Mouse (Mus musculus) liver, embryonic 11.5 days (tissue): ENCODE measurements around the gene Gm20721. TPM values are rescaled to one million over a fixed set of nuclear protein-coding genes. Genes with fewer than 3 reads are reported as not detected.

Experiments
- ATAC-seq: fragments of 200-750 bp; cut with Nextera tagmentation; replicated peaks from 2 replicates; pipeline ENCODE4 v1.8.0; 2017; ENCODE audit warnings: moderate number of reproducible peaks, mild to moderate bottlenecking, moderate TSS enrichment, moderate library complexity; ENCODE audit not compliant: low FRiP score
- DNase-seq: peaks from one replicate; pipeline ENCODE4 v3.0.0-alpha.2; 2017; ENCODE audit warnings: low spot score
- H3K27ac ChIP-seq: fragments of 300-500 bp; sonication (generic); 2 replicates; pipeline ENCODE4 v1.5.1; 2014; ENCODE audit warnings: mild to moderate bottlenecking, low read depth, low read length, control low read depth
- H3K27me3 ChIP-seq: fragments of 300-500 bp; sonication (generic); replicated peaks from 2 replicates; pipeline ENCODE4 v1.6.1; 2014; ENCODE audit warnings: low read length, mixed read lengths; ENCODE audit not compliant: control insufficient read depth, insufficient read depth
- H3K36me3 ChIP-seq: fragments of 300-500 bp; sonication (generic); 2 replicates; pipeline ENCODE4 v1.6.1; 2014; ENCODE audit warnings: mild to moderate bottlenecking, low read length, moderate library complexity, mixed read lengths; ENCODE audit not compliant: control insufficient read depth, insufficient read depth
- H3K4me1 ChIP-seq: fragments of 300-500 bp; sonication (generic); replicated peaks from 2 replicates; pipeline ENCODE4 v1.6.1; 2014; ENCODE audit warnings: low read length, mixed read lengths; ENCODE audit not compliant: control insufficient read depth, insufficient read depth
- H3K4me2 ChIP-seq: fragments of 300-500 bp; sonication (generic); 2 replicates; pipeline ENCODE4 v1.6.1; 2014; ENCODE audit warnings: mild to moderate bottlenecking, control low read depth, moderate library complexity
- H3K4me3 ChIP-seq: fragments of 300-500 bp; sonication (generic); 2 replicates; pipeline ENCODE4 v1.5.1; 2014; ENCODE audit warnings: low read depth, low read length, control low read depth
- H3K9ac ChIP-seq: fragments of 300-500 bp; sonication (generic); 2 replicates; pipeline ENCODE4 v1.6.1; 2014; ENCODE audit warnings: low read depth, low read length, control low read depth
- H3K9me3 ChIP-seq: fragments of 300-500 bp; sonication (generic); 2 replicates; pipeline ENCODE4 v1.6.1; 2016; ENCODE audit warnings: low read length, inconsistent platforms, mixed read lengths; ENCODE audit not compliant: control insufficient read depth
- WGBS: fragments of 180-500 bp; shearing (Covaris S2); extraction: QIAGEN DNeasy Blood & Tissue Kit; methylation state at CpG from one replicate; pipeline ENCODE4 v1.1.7; 2014; 5-methylcytosine and 5-hydroxymethylcytosine counted together
- polyA plus RNA-seq: library from polyadenylated mRNA; unstranded; fragments of >200 nt; fragmentation: Nextera tagmentation; extraction: Ambion mirVana; gene quantifications from 2 replicates; pipeline ENCODE4 v1.2.1, GENCODE M21; 2014

Gm20721 gene
- polyA plus RNA-seq, 1 experiment from 2014 or later, result 7.7 TPM

- Histone ChIP-seq H3K36me3 (peaks cover 49% of the 10 kb centered on the region), H3K9ac (no peak overlapping the region), H3K9me3 (peaks cover 21% of the 10 kb centered on the region), H3K27me3 (peaks cover 43% of the 10 kb centered on the region), H3K4me1 (peaks cover 14% of the 10 kb centered on the region), H3K27ac (no peak overlapping the region), H3K4me2 (no peak overlapping the region), H3K4me3 (no peak overlapping the region)
- DNase-seq (no peak), ATAC-seq (no peak)
- 50% methylated on average over 12 of the region's 12 CpGs for WGBS
These were observed 57.7 kb downstream of the Gm20721 start for GRCm38 (mm10) chr2:174288673-174289430.

GRCm38 (mm10) chr2:174287921-174288320, 58.6 kb downstream of the Gm20721 start:
- Histone ChIP-seq H3K9ac (no peak overlapping the region), H3K27ac (no peak overlapping the region), H3K4me3 (no peak overlapping the region), H3K27me3 (peaks cover 43% of the 10 kb centered on the region), H3K9me3 (peaks cover 21% of the 10 kb centered on the region), H3K4me2 (no peak overlapping the region), H3K4me1 (peaks cover 10% of the 10 kb centered on the region), H3K36me3 (peaks cover 53% of the 10 kb centered on the region)
- WGBS, result 44% methylated on average over 7 of the region's 7 CpGs
- DNase-seq, result no peak
- no peak for ATAC-seq

GRCm38 (mm10) chr2:174285921-174286470, 60.5 kb downstream of the Gm20721 start:
- 50% methylated on average over 34 of the region's 34 CpGs for WGBS
- H3K4me3 ChIP-seq, result peak overlapping the region; percentile 12
- H3K4me2 ChIP-seq, result no peak overlapping the region; the same call in 1 of the 2 replicates
- peaks cover 21% of the 10 kb centered on the region for H3K9me3 ChIP-seq
- ATAC-seq (no peak), DNase-seq (no peak)
- no peak overlapping the region for H3K9ac ChIP-seq
- 0 out of 2 replicates have a peak, but pooled peaks cover 2% of the 10 kb centered on the region for H3K4me1 ChIP-seq
- peaks cover 63% of the 10 kb centered on the region for H3K36me3 ChIP-seq
- H3K27ac ChIP-seq, result no peak overlapping the region
- peaks cover 43% of the 10 kb centered on the region for H3K27me3 ChIP-seq

GRCm38 (mm10) chr2:174284807-174285457, 61.6 kb downstream of the Gm20721 start:
- Histone ChIP-seq H3K36me3 (peaks cover 66% of the 10 kb centered on the region), H3K9ac (no peak overlapping the region), H3K27ac (no peak overlapping the region), H3K4me1 (no peaks in the 10 kb centered on the region), H3K4me2 (peak overlapping the region; percentile 52), H3K4me3 (peak overlapping the region; percentile 35), H3K9me3 (peaks cover 21% of the 10 kb centered on the region), H3K27me3 (peaks cover 43% of the 10 kb centered on the region)
- WGBS, result 57% methylated on average over 58 of the region's 58 CpGs
- DNase-seq, result peak; percentile 46
- no peak for ATAC-seq

- peaks cover 41% of the 10 kb centered on the region for H3K27me3 ChIP-seq
These were observed 62.5 kb downstream of the Gm20721 start, which contains the start of gene Gnas for GRCm38 (mm10) chr2:174284011-174284410. Gene Gnas (plus strand): TSS chr2:174284320.

GRCm38 (mm10) chr2:174283341-174283740, 63.2 kb downstream of the Gm20721 start:
- 57% methylated on average over 11 of the region's 11 CpGs for WGBS
- no peaks in the 10 kb centered on the region for H3K4me1 ChIP-seq
- peaks cover 67% of the 10 kb centered on the region for H3K36me3 ChIP-seq
- ATAC-seq (no peak), DNase-seq (no peak)
- H3K9ac ChIP-seq, result no peak overlapping the region
- H3K27ac ChIP-seq, result no peak overlapping the region
- H3K9me3 ChIP-seq, result peaks cover 21% of the 10 kb centered on the region
- peaks cover 41% of the 10 kb centered on the region for H3K27me3 ChIP-seq
- peak overlapping the region; percentile 16; the same call in 1 of the 2 replicates for H3K4me3 ChIP-seq
- peak overlapping the region; percentile 52; the same call in 1 of the 2 replicates for H3K4me2 ChIP-seq

More at GRCm38 (mm10) chr2:174284011-174284410, 62.5 kb downstream of the Gm20721 start, which contains the start of gene Gnas:
- ATAC-seq (no peak), DNase-seq (peak; percentile 53)
- Histone ChIP-seq H3K4me1 (no peaks in the 10 kb centered on the region), H3K4me3 (peak within 1 kb of the TSS; percentile 35), H3K4me2 (peak within 1 kb of the TSS; percentile 52), H3K36me3 (peaks cover 70% of the 10 kb centered on the region), H3K9me3 (peaks cover 21% of the 10 kb centered on the region), H3K9ac (no peak within 1 kb of the TSS), H3K27ac (no peak within 1 kb of the TSS)
- WGBS, result 50% methylated on average over 19 of the region's 19 CpGs

Other genes starting within 250 kb of the Gm20721 start
- gene Npepl1, start 236.4 kb downstream of the Gm20721 start, polyA plus RNA-seq, result 57.7 and 59.1 TPM in 2 replicates
- gene Gnas, start 62.4 kb downstream of the Gm20721 start, polyA plus RNA-seq, result 729 and 742 TPM in 2 replicates
- gene Nelfcd, start 69.1 kb upstream of the Gm20721 start, polyA plus RNA-seq, result 117 and 125 TPM in 2 replicates
- gene Ctsz, start 92.3 kb upstream of the Gm20721 start, polyA plus RNA-seq, result 159 and 162 TPM in 2 replicates
- gene Tubb1, start 104.0 kb upstream of the Gm20721 start, polyA plus RNA-seq, result 43.5 and 51.9 TPM in 2 replicates
- gene Atp5e, start 117.4 kb upstream of the Gm20721 start, polyA plus RNA-seq, result 597 and 634 TPM in 2 replicates
- 156 and 162 TPM in 2 replicates for gene Prelid3b, start 126.4 kb upstream of the Gm20721 start, polyA plus RNA-seq